Mouse (Mus musculus) liver, adult 2 months (tissue): ENCODE results near the gene Ssu72.

ENCODE experiments used
- CTCF ChIP-seq: fragments of 200-500 bp; IDR thresholded peaks from 2 replicates; pipeline ENCODE4 v1.5.1; 2011; ENCODE audit warnings: low read depth, low read length, control low read depth
- POLR2A ChIP-seq: fragments of 200-500 bp; IDR thresholded peaks from 2 replicates; pipeline ENCODE4 v1.6.1; 2011; ENCODE audit warnings: low read length, control low read depth; ENCODE audit not compliant: insufficient read depth; ENCODE audit errors: extremely low read depth

DNA sequence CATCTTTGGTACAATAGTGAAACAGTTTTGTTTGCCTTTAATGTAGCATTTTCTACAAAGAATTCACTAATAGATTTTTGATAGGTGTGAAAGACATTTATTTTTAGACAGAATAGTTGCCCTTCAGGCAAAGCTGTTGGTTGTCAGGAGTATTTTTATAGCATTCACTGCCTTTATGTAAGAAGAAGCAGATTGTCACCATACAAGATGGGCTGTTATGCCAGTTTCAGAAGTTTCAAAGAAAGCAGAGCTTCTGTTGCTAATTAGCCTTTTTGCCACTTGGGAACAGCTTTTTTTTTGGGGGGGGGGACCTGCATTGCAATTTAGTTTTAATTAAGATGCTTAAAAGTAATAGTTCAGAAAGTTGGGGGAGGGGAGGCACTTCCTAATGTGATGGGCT lies 4.4 kb downstream of the Ssu72 start:
- TF ChIP-seq CTCF (no peak), POLR2A (no peak)
